Mouse (Mus musculus): ENCODE results near the gene Lhfpl5. TPM values are rescaled to one million over a fixed set of nuclear protein-coding genes. Genes with fewer than 3 reads are reported as not detected.
A peak's percentile ranks its signal among the peaks of the same experiment; 100 is the strongest.
"Not testable (repeated sequence)": the region's sequence is repeated elsewhere in the genome, so short reads cannot be mapped to it uniquely, and the experiment has no call there.

The Lhfpl5 gene
- polyA plus RNA-seq, 1 experiment: not detected

DNA sequence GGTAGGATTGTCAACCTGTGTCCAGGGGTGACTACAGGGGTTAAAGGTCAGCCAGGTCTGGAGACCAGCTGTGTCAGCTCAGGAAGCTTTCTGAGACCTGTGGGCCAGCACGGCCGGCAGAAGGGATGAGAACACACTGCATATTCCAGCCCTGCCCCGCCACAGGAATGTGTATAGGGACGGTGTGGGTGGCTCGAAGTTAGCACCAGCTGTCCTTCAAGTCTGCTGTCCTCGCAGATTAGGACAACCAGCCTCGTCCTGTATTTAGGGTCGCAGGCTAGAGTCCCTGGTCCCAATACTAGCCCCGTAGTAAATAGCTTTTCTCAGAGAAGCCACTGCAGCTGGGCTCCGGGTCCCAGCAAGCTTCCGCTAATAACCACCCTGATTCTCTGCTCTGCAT, 26.9 kb upstream of the Lhfpl5 start:
- no peak for TF ChIP-seq POLR2A (IDR thresholded peaks at IDR 0.05; ENCODE audit: borderline replicate concordance, low read depth, low read length)
- no peak for TF ChIP-seq CTCF (IDR thresholded peaks at IDR 0.05; ENCODE audit: low read depth, low read length)
- Histone ChIP-seq H3K4me3 (ENCODE audit: insufficient read depth, low read length) (no peak overlapping the region), H3K4me1 (ENCODE audit: control insufficient read depth, insufficient read depth, low read length) (no peaks in the 10 kb centered on the region), H3K27ac (ENCODE audit: insufficient read depth, low read depth, low read length) (no peak overlapping the region)

DNA sequence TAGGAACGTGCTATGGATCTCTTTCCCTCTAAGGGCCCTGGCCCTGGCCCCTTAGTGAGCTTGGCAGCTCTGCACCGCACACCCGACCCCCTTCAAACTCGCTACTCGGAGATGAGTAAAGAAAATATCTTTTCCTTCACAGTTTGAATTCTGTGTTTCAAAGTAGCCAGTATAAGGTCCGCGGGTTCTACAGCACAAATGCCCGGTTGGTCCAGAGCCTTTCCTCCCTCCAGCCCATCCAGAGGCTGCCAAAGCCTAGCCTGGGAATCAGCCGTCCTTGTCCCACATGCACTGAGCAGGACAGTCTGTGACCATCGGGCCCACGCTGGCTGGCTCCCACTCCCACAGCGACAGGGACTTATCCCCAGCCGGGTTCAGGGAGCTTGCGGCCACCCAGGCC, 26.3 kb upstream of the Lhfpl5 start, which contains the start of gene Clpsl2:
Gene Clpsl2, plus strand, starts transcription at position 301 of the 400 bp plus-strand sequence.
- TF ChIP-seq POLR2A (IDR thresholded peaks at IDR 0.05; ENCODE audit: borderline replicate concordance, low read depth, low read length): no peak
- TF ChIP-seq CTCF (IDR thresholded peaks at IDR 0.05; ENCODE audit: low read depth, low read length): no peak
- Histone ChIP-seq H3K4me3 (ENCODE audit: insufficient read depth, low read length) (no peak within 1 kb of the TSS), H3K4me1 (ENCODE audit: control insufficient read depth, insufficient read depth, low read length) (no peaks in the 10 kb centered on the region), H3K27ac (ENCODE audit: insufficient read depth, low read depth, low read length) (no peak within 1 kb of the TSS)

DNA sequence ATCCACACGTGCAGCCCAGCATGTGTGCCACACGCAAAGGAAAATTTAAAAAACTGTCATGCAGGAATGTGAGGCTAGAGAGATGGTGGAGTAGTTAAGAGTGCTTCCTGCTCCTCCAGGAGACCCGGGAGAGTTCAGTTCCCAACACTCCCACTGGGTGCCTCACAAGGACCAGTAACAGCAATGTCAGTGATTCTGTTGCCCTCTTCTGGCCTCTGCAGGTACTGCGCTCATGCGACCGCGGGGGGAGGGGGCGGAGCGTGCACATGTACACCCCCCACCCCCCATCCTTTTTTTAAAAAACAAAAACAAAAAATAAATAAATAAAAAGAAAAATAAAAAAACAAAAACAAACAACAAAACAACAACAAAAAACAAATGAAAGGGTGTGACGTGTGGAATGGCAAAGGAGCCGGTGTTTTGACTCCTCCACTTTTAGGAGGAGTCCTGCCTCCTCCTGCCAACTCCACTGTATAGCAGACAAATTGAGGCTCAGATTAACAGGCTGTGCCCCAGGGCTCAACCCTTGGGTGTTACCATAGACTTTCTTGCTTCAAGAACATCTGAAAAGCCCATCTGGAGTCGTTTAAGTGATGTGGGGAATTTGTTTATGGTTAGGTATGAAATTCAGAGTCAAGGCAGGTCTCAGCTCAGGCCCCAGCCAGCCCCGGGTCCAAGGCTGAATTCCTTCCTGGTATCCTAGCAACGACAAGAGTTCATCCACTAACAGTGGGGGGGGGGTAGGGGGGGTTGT, 22.2 kb upstream of the Lhfpl5 start:
- TF ChIP-seq POLR2A (IDR thresholded peaks at IDR 0.05; ENCODE audit: borderline replicate concordance, low read depth, low read length) (no peak), CTCF (IDR thresholded peaks at IDR 0.05; ENCODE audit: low read depth, low read length) (peak; percentile 57; the same call in 1 of the 2 replicates)
- H3K27ac ChIP-seq (ENCODE audit: insufficient read depth, low read depth, low read length): no peak overlapping the region
- H3K4me1 ChIP-seq (ENCODE audit: control insufficient read depth, insufficient read depth, low read length): peaks cover 4% of the 10 kb centered on the region
- no peak overlapping the region for H3K4me3 ChIP-seq (ENCODE audit: insufficient read depth, low read length)

DNA sequence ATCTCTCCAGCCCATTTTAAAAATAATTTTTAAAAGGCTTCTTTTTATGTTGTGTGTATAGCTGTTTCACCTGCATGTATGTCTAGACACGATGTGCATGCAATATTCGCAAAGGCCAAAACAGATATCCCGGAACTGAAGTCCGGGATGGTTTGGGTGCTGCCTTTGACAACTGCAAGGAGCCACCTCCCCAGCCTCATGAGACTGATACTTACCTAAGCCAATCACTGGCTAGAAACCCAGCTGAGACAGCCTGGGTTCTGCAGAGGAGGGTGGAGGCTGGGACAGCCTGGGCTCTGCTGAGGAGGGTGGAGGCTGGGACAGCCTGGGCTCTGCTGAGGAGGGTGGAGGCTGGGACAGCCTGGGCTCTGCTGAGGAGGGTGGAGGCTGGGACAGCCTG, 21.4 kb upstream of the Lhfpl5 start:
- not testable (repeated sequence) for H3K4me3 ChIP-seq (ENCODE audit: insufficient read depth, low read length); H3K27ac ChIP-seq (ENCODE audit: insufficient read depth, low read depth, low read length); H3K4me1 ChIP-seq (ENCODE audit: control insufficient read depth, insufficient read depth, low read length)

DNA sequence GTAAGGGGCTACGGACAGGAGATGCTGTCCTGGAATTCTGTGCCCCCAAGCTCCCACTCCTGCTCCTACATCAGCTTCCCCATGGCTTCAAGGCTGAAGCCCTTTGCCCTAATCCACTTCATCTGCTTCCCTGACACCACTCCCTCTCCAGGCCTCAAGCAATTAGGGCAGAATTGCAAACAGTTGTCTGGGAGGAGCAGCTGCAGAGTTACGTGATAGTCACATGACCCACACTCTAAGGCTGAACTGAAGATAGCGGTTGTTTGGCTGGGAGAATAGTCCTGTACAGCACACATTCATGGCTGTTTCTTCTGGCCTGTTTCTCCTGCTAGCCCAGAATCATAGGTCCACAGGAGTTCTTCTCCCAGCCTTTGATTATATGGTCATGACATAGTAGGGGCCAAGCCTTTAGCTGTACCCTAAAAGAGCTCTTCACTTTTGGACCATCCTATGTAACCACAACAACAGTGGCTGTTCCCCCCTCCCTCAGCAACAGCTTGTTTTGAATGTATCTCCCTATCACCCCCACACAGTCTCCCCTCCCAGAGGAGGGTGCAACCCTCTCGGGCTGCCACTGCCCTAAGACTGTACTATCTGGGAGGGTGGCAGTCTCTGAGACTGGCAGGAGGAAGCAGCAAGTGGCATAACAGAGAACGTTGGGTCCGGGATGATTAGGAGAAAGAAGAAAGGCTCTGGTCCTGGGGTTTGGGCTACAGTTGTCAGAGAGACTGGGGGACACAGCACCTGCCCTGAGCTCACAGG, 18.6 kb upstream of the Lhfpl5 start:
- TF ChIP-seq POLR2A (IDR thresholded peaks at IDR 0.05; ENCODE audit: borderline replicate concordance, low read depth, low read length) (no peak), CTCF (IDR thresholded peaks at IDR 0.05; ENCODE audit: low read depth, low read length) (no peak)
- Histone ChIP-seq H3K4me3 (ENCODE audit: insufficient read depth, low read length) (no peak overlapping the region), H3K4me1 (ENCODE audit: control insufficient read depth, insufficient read depth, low read length) (peaks cover 4% of the 10 kb centered on the region), H3K27ac (ENCODE audit: insufficient read depth, low read depth, low read length) (no peak overlapping the region)

DNA sequence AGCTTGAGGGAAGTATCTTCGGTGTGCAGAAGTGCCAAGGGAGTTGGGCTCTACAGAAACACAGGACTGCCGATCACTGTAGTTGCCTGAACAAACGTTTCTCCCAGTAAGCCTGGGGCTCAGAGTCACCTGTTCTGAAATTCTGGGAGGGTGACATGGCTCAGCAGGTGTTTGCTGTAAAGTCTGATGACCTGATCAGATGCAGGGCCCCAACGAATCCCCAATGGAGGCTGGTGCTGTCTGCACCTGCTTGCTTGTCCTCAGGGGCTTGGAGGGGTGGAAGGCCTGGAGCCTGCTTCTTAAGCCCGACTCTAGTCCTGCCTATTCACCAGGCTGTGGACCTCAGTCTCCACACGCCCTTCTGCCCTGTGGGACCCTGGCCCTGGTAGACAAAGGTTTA, 17.7 kb upstream of the Lhfpl5 start:
- H3K27ac ChIP-seq (ENCODE audit: insufficient read depth, low read depth, low read length): no peak overlapping the region
- peaks cover 4% of the 10 kb centered on the region for H3K4me1 ChIP-seq (ENCODE audit: control insufficient read depth, insufficient read depth, low read length)
- H3K4me3 ChIP-seq (ENCODE audit: insufficient read depth, low read length): no peak overlapping the region
- no peak for TF ChIP-seq POLR2A (IDR thresholded peaks at IDR 0.05; ENCODE audit: borderline replicate concordance, low read depth, low read length)

DNA sequence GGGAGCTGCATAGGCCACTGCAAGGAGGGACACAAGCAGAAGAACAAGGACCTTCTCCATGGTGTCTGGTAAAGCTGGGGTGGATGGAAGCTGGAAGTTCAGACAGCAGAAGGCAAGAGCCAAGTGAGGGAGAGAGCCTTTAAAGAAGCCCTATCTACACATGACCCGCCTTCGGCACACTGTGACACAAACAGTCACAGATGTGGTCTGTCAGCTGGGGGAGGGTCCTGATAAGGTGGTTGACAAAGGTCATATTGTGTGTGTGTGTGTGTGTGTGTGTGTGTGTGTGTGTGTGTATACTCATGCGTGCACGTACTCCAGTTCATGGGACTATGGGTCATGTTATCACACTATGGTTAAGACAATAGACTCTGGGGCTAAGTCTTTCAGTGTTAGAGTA, 14.8 kb upstream of the Lhfpl5 start, which contains the start of gene Clps:
Gene Clps, minus strand, starts transcription at position 169 of the 400 bp plus-strand sequence.
- Histone ChIP-seq H3K4me3 (ENCODE audit: insufficient read depth, low read length) (no peak within 1 kb of the TSS), H3K27ac (ENCODE audit: insufficient read depth, low read depth, low read length) (no peak within 1 kb of the TSS), H3K4me1 (ENCODE audit: control insufficient read depth, insufficient read depth, low read length) (peaks cover 4% of the 10 kb centered on the region)
- TF ChIP-seq CTCF (IDR thresholded peaks at IDR 0.05; ENCODE audit: low read depth, low read length) (no peak), POLR2A (IDR thresholded peaks at IDR 0.05; ENCODE audit: borderline replicate concordance, low read depth, low read length) (no peak)

DNA sequence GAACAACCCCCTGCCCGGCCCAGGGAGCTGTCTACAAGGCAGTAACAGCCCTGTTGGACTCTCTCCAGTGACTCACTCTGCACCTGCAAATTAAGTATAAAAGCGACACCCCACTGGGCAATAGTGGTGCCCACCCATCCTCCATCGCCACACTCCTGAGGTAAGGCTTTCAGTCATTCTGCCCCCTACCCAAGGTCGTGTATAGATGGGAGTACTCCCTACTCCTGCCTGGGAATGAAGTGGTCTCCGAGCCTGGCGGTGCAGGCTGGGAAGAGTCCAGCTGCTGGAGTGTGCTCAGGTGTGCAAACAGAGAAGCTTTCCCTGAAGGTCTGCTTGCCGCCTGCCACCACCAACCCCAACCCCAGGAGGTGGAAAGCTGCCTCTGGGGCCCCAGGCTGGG, 13.8 kb upstream of the Lhfpl5 start:
- peaks cover 4% of the 10 kb centered on the region for H3K4me1 ChIP-seq (ENCODE audit: control insufficient read depth, insufficient read depth, low read length)
- no peak overlapping the region for H3K4me3 ChIP-seq (ENCODE audit: insufficient read depth, low read length)
- TF ChIP-seq POLR2A (IDR thresholded peaks at IDR 0.05; ENCODE audit: borderline replicate concordance, low read depth, low read length) (no peak), CTCF (IDR thresholded peaks at IDR 0.05; ENCODE audit: low read depth, low read length) (no peak)
- no peak overlapping the region for H3K27ac ChIP-seq (ENCODE audit: insufficient read depth, low read depth, low read length)

DNA sequence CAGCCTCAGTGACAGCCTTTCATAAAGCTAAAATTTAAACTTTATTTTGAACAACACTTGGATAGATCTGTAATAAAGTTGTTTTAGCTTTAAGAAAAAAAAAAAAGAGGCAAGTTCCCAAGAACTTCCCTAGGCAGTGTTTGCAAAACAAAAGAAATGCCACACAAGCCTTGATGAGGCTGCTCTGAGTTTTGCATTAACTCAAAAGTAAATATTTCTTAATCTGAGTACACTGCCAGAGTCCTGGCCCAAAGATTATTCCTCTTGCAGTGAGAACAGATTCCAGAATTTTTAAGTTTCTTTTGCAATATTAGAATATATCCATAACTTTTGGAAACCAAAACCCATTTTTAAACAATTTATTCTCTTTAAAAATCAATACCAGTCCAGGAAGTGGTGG, 10.3 kb upstream of the Lhfpl5 start:
- TF ChIP-seq POLR2A (IDR thresholded peaks at IDR 0.05; ENCODE audit: borderline replicate concordance, low read depth, low read length) (no peak), CTCF (IDR thresholded peaks at IDR 0.05; ENCODE audit: low read depth, low read length) (no peak)
- H3K27ac ChIP-seq (ENCODE audit: insufficient read depth, low read depth, low read length): no peak overlapping the region

DNA sequence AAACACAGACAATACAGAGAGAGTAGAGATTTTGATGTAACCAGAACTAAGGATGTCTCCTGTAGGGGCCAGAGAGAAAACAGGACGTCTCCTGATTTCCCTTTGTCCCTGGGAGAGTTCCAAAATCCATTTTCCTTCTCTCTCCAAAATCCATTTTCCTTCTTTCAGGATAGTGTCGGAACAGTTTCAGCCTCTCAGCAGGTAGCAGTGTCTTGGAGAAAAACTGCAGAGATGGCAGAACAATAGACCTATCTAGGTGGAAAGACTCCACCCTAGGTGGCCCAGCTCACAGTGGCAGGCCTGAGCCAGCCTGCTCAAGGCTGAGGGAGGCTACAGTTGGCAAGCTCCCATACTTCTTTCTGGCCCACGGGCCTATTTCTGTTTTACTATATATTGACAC, 7.9 kb upstream of the Lhfpl5 start:
- TF ChIP-seq CTCF (IDR thresholded peaks at IDR 0.05; ENCODE audit: low read depth, low read length) (no peak), POLR2A (IDR thresholded peaks at IDR 0.05; ENCODE audit: borderline replicate concordance, low read depth, low read length) (no peak)
- no peaks in the 10 kb centered on the region for H3K4me1 ChIP-seq (ENCODE audit: control insufficient read depth, insufficient read depth, low read length)
- no peak overlapping the region for H3K27ac ChIP-seq (ENCODE audit: insufficient read depth, low read depth, low read length)
- H3K4me3 ChIP-seq (ENCODE audit: insufficient read depth, low read length): no peak overlapping the region

More for the DNA sequence above, 10.3 kb upstream of the Lhfpl5 start:
- H3K4me1 ChIP-seq (ENCODE audit: control insufficient read depth, insufficient read depth, low read length): no peaks in the 10 kb centered on the region
- no peak overlapping the region for H3K4me3 ChIP-seq (ENCODE audit: insufficient read depth, low read length)

Measured in bone marrow macrophage, adult 2 months (primary cell).